Mouse (Mus musculus): ENCODE results near the gene Lztfl1. TPM values are rescaled to one million over a fixed set of nuclear protein-coding genes. Genes with fewer than 3 reads are reported as not detected.
"Not testable (repeated sequence)": the region's sequence is repeated elsewhere in the genome, so short reads cannot be mapped to it uniquely, and the experiment has no call there.

Lztfl1 gene
- total RNA-seq (2014; fragmentation: Nextera tagmentation): 35.2 and 42.5 TPM in 2 replicates
- total RNA-seq (2017): 28.1 and 30.4 TPM in 2 replicates

DNA sequence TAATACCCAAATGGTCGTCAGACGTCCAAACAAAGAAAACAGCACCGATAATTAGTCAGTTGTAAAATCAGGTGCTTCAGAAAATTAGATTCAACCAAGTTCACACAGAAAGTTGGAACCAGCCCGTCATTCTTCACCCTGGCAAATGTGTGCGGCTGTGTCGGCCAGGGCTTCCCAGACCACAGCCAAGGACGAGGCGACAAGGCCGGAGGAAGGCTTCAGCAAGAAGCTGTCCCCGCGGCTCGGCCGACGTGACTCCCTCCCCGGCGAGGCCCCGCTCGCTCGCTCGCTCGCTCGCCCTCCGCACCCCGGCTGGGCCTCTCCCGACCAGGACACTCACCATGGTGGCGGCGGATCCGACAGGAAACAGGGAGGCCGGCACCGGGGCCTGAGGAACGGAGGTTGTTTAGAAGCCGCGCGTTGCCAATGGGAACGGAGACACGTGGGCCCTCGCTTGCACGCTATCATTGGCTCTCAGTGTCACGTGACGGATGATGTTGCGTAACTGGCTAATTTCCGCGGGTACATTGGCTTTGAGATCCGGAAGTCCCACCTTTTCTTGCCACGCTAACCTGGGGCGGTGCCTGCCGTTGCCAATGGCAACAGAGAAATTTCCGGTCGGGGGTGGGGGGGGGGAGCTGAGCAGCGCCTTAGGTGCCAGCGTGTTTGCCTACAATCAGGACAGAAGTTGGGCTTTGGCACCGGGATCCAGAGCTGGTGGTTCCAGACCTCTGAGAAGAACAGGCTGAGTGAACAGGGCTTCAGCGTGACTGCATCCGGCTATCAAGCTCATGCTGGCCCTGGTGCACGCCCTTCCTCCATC lies at the start of gene Lztfl1:
TSS of gene Lztfl1 (minus strand) at position 512 of the 823 bp plus-strand sequence.
- peak; percentile 99 for ATAC-seq (replicated peaks; ENCODE audit: low FRiP score, low TSS enrichment, poor library complexity, severe bottlenecking)

DNA sequence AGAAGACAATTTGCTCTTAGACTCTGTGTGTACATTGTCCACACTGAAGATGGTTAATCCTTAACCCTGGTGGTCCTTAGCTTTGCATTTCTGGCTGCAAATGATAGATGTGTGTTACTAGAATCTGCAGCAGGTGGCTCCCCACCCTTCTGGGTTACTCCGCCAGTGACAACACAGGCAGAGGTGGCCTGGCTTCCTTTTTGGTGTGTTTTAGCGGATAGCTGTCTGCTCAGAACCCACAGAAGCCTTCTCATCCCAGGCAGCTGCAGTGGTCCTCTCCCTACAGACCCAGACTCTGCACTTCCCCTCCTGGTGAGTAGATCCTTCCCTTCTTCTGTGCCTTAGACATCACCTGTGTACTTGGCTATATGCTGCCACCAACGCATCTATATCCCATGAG lies 49.5 kb upstream of the Lztfl1 start:
- ATAC-seq (replicated peaks; ENCODE audit: low FRiP score, low TSS enrichment, poor library complexity, severe bottlenecking): no peak

DNA sequence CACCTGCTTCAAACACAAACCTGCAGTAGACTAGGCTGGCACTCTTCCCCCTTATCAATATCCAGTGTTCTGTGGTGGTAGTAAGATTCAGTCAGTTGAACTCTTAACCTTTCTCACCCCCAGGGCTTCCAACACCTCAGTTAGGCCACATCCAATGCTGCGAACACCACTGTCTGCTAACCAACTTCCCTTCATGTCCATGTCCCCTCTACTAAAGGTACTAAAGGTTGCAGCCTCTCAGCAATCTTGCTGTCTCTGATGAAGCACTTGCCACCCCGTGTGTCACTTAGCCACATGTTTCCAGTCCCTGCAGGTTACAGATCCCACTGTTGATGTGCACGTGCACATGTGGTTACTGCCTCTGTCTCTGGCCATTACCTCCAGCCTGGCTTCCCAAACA lies 46.3 kb upstream of the Lztfl1 start:
- ATAC-seq (replicated peaks; ENCODE audit: low FRiP score, low TSS enrichment, poor library complexity, severe bottlenecking): no peak

DNA sequence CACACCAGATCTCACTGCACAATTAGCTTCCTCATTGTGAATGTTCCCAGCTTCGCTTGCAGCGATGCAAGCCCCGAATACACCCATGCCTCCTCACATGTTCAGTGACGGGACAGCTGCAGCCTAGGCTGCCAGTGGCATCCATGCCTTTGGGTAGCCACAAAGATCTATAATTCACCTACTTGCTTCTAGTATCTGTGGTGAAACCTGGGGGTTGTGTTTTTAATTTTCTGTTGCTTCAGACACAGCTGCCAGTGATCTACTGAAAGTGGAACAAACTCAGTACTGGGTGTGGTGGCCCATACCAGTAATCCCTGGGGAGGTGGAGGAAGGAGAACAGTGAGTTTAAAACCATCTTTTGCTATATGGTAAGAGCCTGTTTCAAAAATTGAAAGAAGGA lies 45.4 kb upstream of the Lztfl1 start:
- no peak for ATAC-seq (replicated peaks; ENCODE audit: low FRiP score, low TSS enrichment, poor library complexity, severe bottlenecking)

DNA sequence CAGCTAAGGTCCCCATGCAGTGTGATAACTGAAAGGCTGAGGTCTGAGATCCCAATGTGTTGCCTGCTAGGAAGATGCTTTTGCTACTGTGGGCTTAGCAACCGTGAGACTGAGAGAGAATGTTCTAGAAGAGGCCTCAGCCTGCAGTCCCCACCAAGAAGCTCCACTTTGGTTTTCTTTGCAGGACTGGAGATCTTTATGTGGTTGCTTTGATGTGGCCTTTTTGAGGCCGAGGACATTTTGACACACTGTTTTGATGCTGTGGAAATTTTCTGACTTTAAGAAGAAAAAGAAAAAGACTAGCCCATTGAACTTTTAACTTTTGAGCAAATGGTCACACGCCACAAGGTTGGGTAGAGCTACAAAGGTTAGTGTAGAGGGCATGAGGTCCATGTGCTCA lies 43.3 kb upstream of the Lztfl1 start:
- ATAC-seq (replicated peaks; ENCODE audit: low FRiP score, low TSS enrichment, poor library complexity, severe bottlenecking): no peak

DNA sequence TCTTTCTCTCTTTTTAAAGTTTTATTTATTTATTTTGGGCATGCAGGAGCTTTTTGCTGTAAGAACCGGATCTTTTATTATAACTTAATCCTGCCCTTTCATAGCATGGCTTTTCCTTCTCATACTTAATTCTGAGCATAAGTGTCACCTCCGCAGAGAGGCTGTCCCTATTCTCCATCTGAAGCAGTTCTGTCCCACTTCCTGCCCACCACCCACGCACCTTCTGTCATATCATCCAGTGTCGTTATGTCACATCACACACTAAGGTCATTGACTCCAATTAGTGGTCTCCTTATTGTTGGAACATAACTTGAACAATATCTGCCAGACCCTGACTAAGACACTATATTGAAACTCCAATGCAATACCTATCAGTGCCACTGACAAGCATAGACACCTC lies 41.1 kb upstream of the Lztfl1 start:
- ATAC-seq (replicated peaks; ENCODE audit: low FRiP score, low TSS enrichment, poor library complexity, severe bottlenecking): no peak

DNA sequence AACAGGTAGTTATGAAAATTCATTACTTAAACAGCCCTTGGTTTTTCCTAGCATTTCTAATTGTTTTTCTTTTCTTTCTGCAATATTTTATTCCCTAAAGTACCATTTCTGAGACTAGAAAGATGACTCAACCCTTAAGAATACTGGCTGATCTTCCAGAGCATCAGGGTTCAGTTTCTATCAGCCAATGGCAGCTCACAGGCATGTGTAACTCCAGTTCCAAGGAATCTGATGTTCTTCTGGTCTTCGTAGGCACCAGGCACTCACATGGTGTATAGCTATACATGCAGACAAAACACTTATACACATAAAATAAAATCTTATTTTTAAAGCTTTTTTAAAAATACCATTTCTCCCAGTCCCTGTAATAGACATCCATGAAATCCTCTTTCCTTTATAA lies 40.7 kb upstream of the Lztfl1 start:
- ATAC-seq (replicated peaks; ENCODE audit: low FRiP score, low TSS enrichment, poor library complexity, severe bottlenecking): no peak

DNA sequence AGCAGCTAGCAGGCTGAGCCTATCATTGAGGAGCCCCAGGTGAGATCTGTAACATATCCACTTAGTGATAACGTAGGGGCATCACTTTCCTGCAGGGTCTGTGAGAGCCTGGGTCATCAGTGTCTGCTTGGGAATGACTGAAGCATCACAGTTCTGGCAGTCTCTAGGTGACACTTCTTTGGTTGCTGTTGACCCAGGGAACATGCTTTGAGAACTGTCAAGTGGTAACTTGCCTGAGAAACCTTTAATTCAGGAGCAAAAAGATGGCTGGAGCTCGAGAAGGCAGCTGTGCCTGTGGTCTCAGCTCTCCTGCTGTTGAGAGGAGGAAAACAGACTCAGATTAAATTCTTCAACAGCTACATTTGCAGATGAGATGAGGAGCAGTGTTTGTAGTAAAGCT lies 39.8 kb upstream of the Lztfl1 start:
- no peak for ATAC-seq (replicated peaks; ENCODE audit: low FRiP score, low TSS enrichment, poor library complexity, severe bottlenecking)

DNA sequence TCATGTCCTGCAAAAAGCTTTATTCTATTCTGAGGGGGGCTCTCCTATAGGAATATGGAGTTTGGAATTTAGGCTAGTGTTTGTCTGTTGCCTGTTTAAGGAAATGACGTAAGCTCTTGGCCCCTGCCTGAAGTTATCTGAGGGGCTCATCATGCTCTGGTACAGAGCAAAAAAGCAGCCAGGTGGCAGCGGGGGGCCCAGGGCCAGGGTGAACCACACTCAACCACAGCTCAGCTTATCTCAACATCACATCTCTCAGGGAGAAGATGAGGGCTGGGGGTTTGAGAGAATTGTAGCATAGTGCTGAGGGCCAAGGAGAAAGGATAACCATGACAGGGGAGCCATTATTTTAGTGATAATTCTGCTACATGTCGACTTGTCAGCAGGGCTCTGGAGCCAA lies 39.3 kb upstream of the Lztfl1 start:
- ATAC-seq (replicated peaks; ENCODE audit: low FRiP score, low TSS enrichment, poor library complexity, severe bottlenecking): no peak

DNA sequence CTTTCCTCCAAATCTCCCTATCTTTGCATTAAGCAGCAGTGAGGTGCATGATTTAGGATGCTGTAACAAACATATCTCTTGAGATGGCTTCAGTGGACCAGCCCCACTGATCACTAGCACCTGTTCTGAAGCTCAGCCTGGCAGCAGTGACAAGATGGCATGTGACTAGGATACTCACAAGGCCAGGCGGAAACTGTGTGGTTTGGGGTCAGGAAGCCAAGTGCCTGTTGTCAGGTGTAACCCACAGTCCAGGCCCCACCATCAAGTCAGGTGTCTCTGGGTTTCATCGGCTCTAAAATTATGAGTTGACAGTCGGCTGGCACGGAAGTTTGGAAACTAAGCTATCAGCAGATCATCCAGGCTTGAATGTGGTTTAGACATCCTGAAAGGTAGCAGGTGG lies 36.8 kb upstream of the Lztfl1 start:
- no peak for ATAC-seq (replicated peaks; ENCODE audit: low FRiP score, low TSS enrichment, poor library complexity, severe bottlenecking)

DNA sequence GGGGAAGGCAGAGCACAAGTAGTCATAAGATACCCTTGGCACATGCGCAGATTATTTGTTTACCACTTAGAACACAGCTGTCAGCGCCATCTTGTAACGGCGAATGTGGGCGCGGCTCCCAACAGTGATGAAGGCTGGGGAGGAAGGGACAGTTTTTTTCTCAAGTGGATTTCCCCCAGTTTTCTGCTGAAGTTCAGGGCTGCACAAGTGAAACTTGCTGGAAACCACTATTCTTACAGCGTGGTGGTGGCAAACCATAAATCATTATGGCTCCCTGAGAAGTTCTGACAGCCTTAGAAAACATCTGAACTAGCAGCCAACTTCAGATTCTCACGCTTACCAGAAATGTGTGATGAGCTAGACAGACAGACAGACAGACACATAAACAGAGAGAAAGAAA lies 32.2 kb upstream of the Lztfl1 start:
- ATAC-seq (replicated peaks; ENCODE audit: low FRiP score, low TSS enrichment, poor library complexity, severe bottlenecking): not testable (repeated sequence)

DNA sequence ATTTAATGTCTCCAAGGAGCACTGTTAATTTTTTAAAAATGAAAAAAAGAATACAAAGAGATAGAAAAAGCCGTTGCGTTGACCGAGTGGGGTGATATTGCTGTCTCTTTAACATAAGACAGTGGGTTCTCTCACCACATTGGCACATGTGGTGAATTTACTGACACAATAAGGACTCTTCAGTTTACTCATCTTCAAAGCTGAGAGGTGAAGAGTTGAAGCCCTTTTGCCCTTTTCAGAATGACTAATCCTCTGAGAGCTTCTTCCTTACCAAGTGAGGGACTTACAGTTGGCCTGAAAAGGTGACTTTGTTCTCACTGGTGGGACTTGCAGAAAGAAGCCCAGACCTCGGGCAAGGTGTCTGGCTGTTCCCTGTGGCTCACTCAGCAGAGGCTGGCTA lies 23.3 kb upstream of the Lztfl1 start:
- ATAC-seq (replicated peaks; ENCODE audit: low FRiP score, low TSS enrichment, poor library complexity, severe bottlenecking): no peak

DNA sequence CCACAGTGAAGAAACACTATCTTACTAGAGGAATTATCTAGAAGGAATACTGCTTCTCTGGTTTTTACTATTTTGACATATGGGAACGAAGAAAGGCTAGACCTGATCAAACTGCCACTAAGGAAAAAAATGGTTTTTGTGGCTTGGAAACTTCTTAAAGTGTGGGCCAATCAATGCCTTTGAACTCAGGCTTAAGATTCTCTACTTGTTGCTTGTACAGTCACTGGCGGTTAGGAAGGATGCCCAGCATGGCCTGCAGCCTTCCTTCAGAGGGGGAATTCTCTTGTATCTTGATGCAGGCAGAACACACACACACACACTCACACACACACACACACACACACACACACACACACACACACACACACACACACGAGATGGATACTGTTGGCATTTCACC lies 16.6 kb upstream of the Lztfl1 start:
- no peak for ATAC-seq (replicated peaks; ENCODE audit: low FRiP score, low TSS enrichment, poor library complexity, severe bottlenecking)

DNA sequence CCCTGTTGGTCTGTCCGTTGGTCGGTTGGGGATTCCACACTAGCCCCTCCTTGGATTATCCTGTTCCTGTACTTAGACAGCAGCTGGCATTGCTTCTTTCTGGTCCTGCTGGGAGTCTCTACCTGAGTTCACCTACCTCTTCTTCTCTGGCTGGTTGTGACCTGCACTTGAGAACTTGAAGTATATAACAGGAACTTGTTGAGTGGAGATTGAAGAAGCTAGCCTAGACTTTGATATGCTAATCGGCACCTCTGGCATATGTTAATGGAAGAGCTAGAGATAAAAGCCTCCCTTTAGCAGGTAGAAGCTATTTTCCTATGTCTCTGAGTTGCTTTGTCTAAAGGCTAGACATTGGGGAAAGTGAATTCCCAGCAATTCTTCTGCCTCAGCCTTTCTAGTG lies 13.8 kb upstream of the Lztfl1 start:
- ATAC-seq (replicated peaks; ENCODE audit: low FRiP score, low TSS enrichment, poor library complexity, severe bottlenecking): no peak

DNA sequence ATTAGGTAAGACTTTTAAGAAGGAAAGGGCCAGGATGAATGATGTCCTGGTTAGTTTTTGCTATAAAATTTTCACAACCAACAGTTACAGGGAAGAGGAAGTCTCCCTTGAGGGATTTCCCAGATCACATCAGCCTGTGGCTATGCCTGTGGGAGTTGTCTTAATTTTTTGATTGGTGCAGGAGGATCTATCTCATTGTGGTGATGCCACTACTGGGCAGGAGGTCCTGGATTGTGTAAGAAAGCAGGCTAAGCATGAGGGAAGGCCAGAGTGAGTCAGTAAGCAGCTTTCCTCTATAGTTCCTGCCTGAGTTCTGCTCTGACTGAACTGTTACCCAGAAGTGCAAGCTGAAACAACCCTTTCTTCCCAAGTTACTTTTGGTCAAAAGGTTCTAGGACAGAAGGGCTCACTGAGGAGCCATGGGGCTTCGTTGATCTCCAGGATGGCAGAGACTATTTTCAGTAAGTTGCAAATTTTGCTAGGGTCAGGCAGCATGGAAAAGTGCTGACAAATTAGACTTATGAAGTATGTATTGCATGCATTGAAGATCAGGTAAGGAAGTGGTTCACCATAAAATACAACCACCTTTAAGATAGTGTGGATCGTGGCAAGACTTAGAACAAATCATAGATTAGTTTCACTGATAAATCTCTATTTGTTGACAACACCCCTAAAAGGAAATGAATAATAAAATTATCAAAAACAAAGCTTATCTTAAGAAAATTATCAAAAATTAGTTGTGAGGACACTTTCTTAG lies 5.4 kb upstream of the Lztfl1 start:
- no peak for ATAC-seq (replicated peaks; ENCODE audit: low FRiP score, low TSS enrichment, poor library complexity, severe bottlenecking)

DNA sequence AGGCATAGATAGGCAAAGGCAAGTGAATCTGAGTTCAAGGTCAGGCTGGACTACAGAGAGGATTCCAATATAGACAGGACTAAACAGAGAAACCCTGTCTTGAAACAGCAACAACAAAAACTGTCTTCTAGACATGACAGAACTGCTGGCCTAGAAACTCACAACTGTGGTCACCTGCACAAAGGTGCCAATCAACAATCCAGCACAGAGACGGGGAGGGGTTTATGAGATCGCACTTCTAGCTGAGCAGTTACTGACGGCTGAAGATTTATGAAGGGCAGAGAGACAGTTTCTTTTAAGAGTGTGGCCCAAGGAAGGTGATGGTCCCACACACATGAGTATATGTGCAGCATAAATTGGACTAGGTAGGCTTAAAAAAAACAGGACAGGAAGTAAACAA lies 1.2 kb downstream of the Lztfl1 start:
- no peak for ATAC-seq (replicated peaks; ENCODE audit: low FRiP score, low TSS enrichment, poor library complexity, severe bottlenecking)

DNA sequence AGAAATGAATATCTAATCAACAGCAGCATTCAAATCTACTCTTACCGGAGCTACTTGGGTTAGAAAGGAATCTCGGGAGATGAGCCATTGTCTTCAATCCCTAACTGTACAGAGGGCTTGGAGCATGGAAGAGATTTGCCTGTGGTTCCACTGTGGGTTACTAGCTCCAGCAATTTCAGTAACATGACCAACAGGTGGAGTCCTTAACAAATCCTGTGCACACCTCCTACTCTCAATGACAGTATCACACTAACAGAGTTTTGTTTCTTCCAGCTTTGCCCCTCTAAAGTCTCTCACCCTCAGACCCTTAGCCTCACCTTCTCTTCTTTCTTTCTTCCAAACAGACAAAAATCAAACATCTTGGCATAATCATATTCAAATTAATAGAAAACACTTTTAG lies 4.4 kb downstream of the Lztfl1 start:
- ATAC-seq (replicated peaks; ENCODE audit: low FRiP score, low TSS enrichment, poor library complexity, severe bottlenecking): no peak

DNA sequence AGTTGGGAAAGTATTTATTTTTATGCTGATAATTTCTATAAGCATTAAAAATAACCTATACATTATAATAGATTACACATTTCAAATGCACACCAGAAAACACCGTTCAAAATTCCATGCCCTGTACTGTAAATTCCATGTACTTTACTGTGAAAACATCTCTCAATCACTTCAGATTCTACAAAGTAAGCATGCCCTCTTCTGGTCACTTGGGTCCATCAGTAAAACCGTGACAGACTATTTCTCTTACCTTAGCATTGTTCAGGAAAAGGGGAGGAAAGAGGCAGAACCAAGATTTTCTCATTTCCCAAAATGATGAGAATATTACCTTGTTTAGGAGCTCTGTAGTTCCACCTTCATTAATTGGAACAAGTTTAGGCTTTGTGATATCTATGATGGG lies 8.3 kb downstream of the Lztfl1 start:
- ATAC-seq (replicated peaks; ENCODE audit: low FRiP score, low TSS enrichment, poor library complexity, severe bottlenecking): 0 out of 2 replicates have a peak, but pooled peaks have one; percentile 55

DNA sequence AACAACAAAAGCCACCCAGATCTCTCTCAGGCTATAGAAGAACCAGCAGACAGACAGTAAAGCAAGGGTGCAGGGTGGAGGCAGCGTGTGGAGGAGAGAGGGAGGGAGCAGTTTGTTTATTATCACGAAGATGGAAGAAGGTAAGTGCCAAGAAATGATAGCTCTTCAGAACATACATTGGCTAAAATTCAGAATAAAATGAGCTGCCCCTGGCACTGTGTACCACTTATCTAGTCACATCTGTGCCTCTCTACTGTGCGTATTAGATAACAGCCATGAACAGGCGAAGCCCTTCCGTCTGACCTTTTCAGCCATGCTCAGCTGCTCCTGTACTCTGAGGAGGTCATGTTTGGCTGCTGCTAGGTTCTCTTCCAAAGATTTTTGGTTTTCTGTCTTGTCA lies 15.7 kb downstream of the Lztfl1 start:
- peak; percentile 99 for ATAC-seq (replicated peaks; ENCODE audit: low FRiP score, low TSS enrichment, poor library complexity, severe bottlenecking)

DNA sequence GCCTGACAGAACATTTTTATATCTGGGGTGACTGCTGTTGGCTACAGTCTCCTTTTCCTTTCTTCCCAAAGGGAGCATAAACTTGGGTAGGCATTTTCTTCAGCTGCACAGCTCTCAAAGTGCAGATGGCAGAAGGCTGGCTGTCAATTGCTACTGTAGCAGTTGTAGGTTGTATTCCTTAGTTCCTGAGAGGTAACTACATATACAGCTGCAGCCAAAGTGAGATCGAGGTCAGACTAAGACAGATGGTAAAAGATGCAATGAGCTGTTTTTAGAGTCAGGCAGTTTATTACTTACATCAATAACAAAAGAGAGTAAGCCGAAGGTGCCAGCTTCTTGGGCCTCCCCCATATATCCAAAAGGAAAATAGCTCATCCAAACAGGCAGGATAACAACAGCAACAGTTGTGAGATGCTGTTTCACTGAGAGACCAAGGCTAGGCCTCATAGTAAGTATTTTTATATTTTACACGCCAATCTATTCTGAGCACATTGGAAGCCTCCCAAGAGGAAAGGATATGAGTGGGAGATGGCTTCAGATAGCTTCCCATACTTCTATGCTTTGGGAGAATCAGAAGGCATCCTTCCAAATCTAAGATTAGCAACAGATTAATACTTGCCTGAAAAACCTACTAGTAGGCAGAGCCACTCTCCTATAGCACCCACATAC lies 21.7 kb downstream of the Lztfl1 start:
- 0 out of 2 replicates have a peak, but pooled peaks have one; percentile 37 for ATAC-seq (replicated peaks; ENCODE audit: low FRiP score, low TSS enrichment, poor library complexity, severe bottlenecking)

Measured in megakaryocyte-erythroid progenitor cell, adult 5-6 weeks (primary cell).